Mouse (Mus musculus): ENCODE measurements around the gene Irf2bp1. TPM values are rescaled to one million over a fixed set of nuclear protein-coding genes. Genes with fewer than 3 reads are reported as not detected.

The Irf2bp1 gene
- polyA plus RNA-seq, 1 experiment from 2014 or later: 9.8 TPM

GRCm38 (mm10) chr7:19024581-19025255, 20.9 kb downstream of the Irf2bp1 start:
- 1% methylated on average over 28 of the region's 36 CpGs for WGBS
- Histone ChIP-seq H3K4me3 (ENCODE audit: low read depth, low read length) (peak overlapping the region; percentile 97), H3K36me3 (ENCODE audit: control insufficient read depth, insufficient read depth, low read length) (peaks cover 8% of the 10 kb centered on the region), H3K27me3 (ENCODE audit: control insufficient read depth, insufficient read depth, low read length) (0 out of 2 replicates have a peak, but pooled peaks cover 7% of the 10 kb centered on the region), H3K4me2 (replicated peaks; ENCODE audit: low read depth) (peak overlapping the region; percentile 92), H3K27ac (replicated peaks) (peak overlapping the region; percentile 73), H3K9ac (ENCODE audit: low read length) (peak overlapping the region; percentile 88), H3K4me1 (replicated peaks; ENCODE audit: control insufficient read depth, insufficient read depth) (no peaks in the 10 kb centered on the region), H3K9me3 (ENCODE audit: control insufficient read depth, low read length) (no peaks in the 10 kb centered on the region)
- peak; percentile 50 for ATAC-seq (ENCODE audit: low FRiP score, low TSS enrichment)
- peak; percentile 51 for DNase-seq (ENCODE audit: low spot score)
- TF ChIP-seq EP300 (optimal IDR thresholded peaks at IDR 0.05) (no peak), CTCF (IDR thresholded peaks at IDR 0.05; ENCODE audit: low read depth) (no peak)

- H3K4me1 ChIP-seq (replicated peaks; ENCODE audit: control insufficient read depth, insufficient read depth): no peaks in the 10 kb centered on the region
- no peak overlapping the region for H3K9ac ChIP-seq (ENCODE audit: low read length)
- no peak overlapping the region for H3K27ac ChIP-seq (replicated peaks)
- ATAC-seq (ENCODE audit: low FRiP score, low TSS enrichment): no peak
- TF ChIP-seq CTCF (IDR thresholded peaks at IDR 0.05; ENCODE audit: low read depth) (no peak), EP300 (optimal IDR thresholded peaks at IDR 0.05) (no peak)
- no peak for DNase-seq (ENCODE audit: low spot score)
- 0 out of 2 replicates have a peak, but pooled peaks cover 7% of the 10 kb centered on the region for H3K27me3 ChIP-seq (ENCODE audit: control insufficient read depth, insufficient read depth, low read length)
- peaks cover 21% of the 10 kb centered on the region for H3K36me3 ChIP-seq (ENCODE audit: control insufficient read depth, insufficient read depth, low read length)
- H3K4me3 ChIP-seq (ENCODE audit: low read depth, low read length): no peak overlapping the region
- H3K4me2 ChIP-seq (replicated peaks; ENCODE audit: low read depth): no peak overlapping the region
- H3K9me3 ChIP-seq (ENCODE audit: control insufficient read depth, low read length): no peaks in the 10 kb centered on the region
Observed at GRCm38 (mm10) chr7:19028067-19028466, 24.2 kb downstream of the Irf2bp1 start.

DNA sequence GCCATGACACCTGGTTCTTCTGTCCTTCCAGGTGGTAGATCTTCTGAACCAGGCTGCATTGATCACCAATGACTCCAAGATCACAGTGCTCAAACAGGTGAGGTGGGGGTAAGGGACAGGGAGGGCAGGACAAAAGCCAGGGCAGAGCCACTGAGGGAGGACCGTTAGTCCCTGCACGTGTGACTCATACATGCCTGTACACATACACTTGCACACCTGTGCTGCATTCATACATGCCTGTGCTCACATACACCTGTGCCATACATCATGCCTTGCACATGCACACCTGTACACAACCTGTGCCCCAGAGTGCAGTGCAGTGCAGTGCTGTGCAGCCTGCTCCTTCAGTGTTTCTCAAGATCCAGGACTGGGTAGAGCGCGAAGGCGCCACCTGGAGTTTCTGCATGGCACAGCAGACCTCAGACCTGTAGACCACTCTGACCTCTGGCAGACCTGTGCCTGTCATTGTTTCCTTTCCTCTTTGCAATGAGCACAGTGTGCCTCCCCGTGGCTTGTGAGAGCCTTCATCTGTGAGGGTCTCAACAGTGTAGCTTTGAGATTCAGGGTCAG, 25.3 kb downstream of the Irf2bp1 start:
- DNase-seq (ENCODE audit: low spot score) (peak; percentile 77), ATAC-seq (ENCODE audit: low FRiP score, low TSS enrichment) (peak; percentile 59)
- H3K27ac ChIP-seq (replicated peaks): no peak overlapping the region
- H3K4me1 ChIP-seq (replicated peaks; ENCODE audit: control insufficient read depth, insufficient read depth): no peaks in the 10 kb centered on the region
- peaks cover 24% of the 10 kb centered on the region for H3K36me3 ChIP-seq (ENCODE audit: control insufficient read depth, insufficient read depth, low read length)
- WGBS: 58% methylated on average over 6 of the region's 6 CpGs
- no peak overlapping the region for H3K4me2 ChIP-seq (replicated peaks; ENCODE audit: low read depth)
- no peak overlapping the region for H3K9ac ChIP-seq (ENCODE audit: low read length)
- H3K4me3 ChIP-seq (ENCODE audit: low read depth, low read length): no peak overlapping the region
- no peak for TF ChIP-seq EP300 (optimal IDR thresholded peaks at IDR 0.05)
- TF ChIP-seq CTCF (IDR thresholded peaks at IDR 0.05; ENCODE audit: low read depth): peak; percentile 81
- no peaks in the 10 kb centered on the region for H3K27me3 ChIP-seq (ENCODE audit: control insufficient read depth, insufficient read depth, low read length)
- H3K9me3 ChIP-seq (ENCODE audit: control insufficient read depth, low read length): no peaks in the 10 kb centered on the region

GRCm38 (mm10) chr7:19031641-19032040, 27.8 kb downstream of the Irf2bp1 start:
- no peaks in the 10 kb centered on the region for H3K27me3 ChIP-seq (ENCODE audit: control insufficient read depth, insufficient read depth, low read length)
- no peak overlapping the region for H3K4me2 ChIP-seq (replicated peaks; ENCODE audit: low read depth)
- no peak overlapping the region for H3K9ac ChIP-seq (ENCODE audit: low read length)
- WGBS: 87% methylated on average over 4 of the region's 4 CpGs
- peaks cover 41% of the 10 kb centered on the region for H3K36me3 ChIP-seq (ENCODE audit: control insufficient read depth, insufficient read depth, low read length)
- H3K27ac ChIP-seq (replicated peaks): no peak overlapping the region
- ATAC-seq (ENCODE audit: low FRiP score, low TSS enrichment) (no peak), DNase-seq (ENCODE audit: low spot score) (no peak)
- no peaks in the 10 kb centered on the region for H3K9me3 ChIP-seq (ENCODE audit: control insufficient read depth, low read length)
- H3K4me3 ChIP-seq (ENCODE audit: low read depth, low read length): no peak overlapping the region
- no peak for TF ChIP-seq EP300 (optimal IDR thresholded peaks at IDR 0.05)
- no peak for TF ChIP-seq CTCF (IDR thresholded peaks at IDR 0.05; ENCODE audit: low read depth)
- H3K4me1 ChIP-seq (replicated peaks; ENCODE audit: control insufficient read depth, insufficient read depth): no peaks in the 10 kb centered on the region

GRCm38 (mm10) chr7:19044616-19045015, 40.8 kb downstream of the Irf2bp1 start:
- no peak overlapping the region for H3K9ac ChIP-seq (ENCODE audit: low read length)
- ATAC-seq (ENCODE audit: low FRiP score, low TSS enrichment): no peak
- H3K4me3 ChIP-seq (ENCODE audit: low read depth, low read length): no peak overlapping the region
- no peaks in the 10 kb centered on the region for H3K9me3 ChIP-seq (ENCODE audit: control insufficient read depth, low read length)
- WGBS: 94% methylated on average over 6 of the region's 6 CpGs
- no peaks in the 10 kb centered on the region for H3K27me3 ChIP-seq (ENCODE audit: control insufficient read depth, insufficient read depth, low read length)
- no peak overlapping the region for H3K4me2 ChIP-seq (replicated peaks; ENCODE audit: low read depth)
- no peak for TF ChIP-seq CTCF (IDR thresholded peaks at IDR 0.05; ENCODE audit: low read depth)
- TF ChIP-seq EP300 (optimal IDR thresholded peaks at IDR 0.05): no peak
- DNase-seq (ENCODE audit: low spot score): no peak
- no peak overlapping the region for H3K27ac ChIP-seq (replicated peaks)
- no peaks in the 10 kb centered on the region for H3K4me1 ChIP-seq (replicated peaks; ENCODE audit: control insufficient read depth, insufficient read depth)
- H3K36me3 ChIP-seq (ENCODE audit: control insufficient read depth, insufficient read depth, low read length): peaks cover 49% of the 10 kb centered on the region
